Mouse (Mus musculus): ENCODE measurements around the gene Scaf1. TPM values are rescaled to one million over a fixed set of nuclear protein-coding genes. Genes with fewer than 3 reads are reported as not detected.

Gene Scaf1
- total and polyA plus RNA-seq, 3 experiments = 17.7 to 81.5 (median 34.4) TPM

DNA sequence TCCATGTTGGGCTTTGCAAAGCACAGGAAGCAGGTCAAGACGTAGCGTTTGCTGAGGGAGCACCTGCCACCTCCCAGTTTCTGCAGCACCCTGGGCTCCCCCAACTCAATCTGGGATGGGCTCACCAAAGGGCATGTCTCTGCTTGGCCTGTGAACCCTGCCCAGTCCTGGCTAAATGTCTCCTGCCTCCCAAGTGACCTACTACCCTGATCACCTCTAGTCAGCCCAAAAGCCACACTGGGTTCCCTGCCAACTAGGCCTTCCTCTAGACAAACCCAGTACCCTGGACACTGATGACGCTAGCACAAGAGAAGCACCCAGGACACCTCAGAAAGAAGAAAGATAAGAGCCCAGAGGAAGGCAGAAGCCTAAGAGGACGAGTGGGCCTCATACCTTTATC lies 3.3 kb downstream of the Scaf1 start:
- H3K9ac ChIP-seq (ENCODE audit: control insufficient read depth, low read depth, low read length, poor library complexity, severe bottlenecking) = no peak overlapping the region
- peaks cover 4 to 8% of the 10 kb centered on the region in 2 experiments for H3K36me3 ChIP-seq (ENCODE audit: control insufficient read depth in 1 of 2, insufficient read depth in 2 of 2, low read length in 2 of 2)
- peaks cover 4 to 14% of the 10 kb centered on the region in 2 experiments for H3K4me1 ChIP-seq (ENCODE audit: control insufficient read depth in 1 of 2, insufficient read depth in 2 of 2, low read length in 2 of 2)
- H3K9me3 ChIP-seq (replicated peaks; ENCODE audit: insufficient read depth, low read length) = no peaks in the 10 kb centered on the region
- TF ChIP-seq BHLHE40 (IDR thresholded peaks at IDR 0.05; ENCODE audit: borderline replicate concordance, low read depth, low read length) = no peak
- TF ChIP-seq UBTF (IDR thresholded peaks at IDR 0.05; ENCODE audit: borderline replicate concordance, insufficient read depth, low read depth, low read length) = no peak
- TF ChIP-seq RCOR1 (IDR thresholded peaks at IDR 0.05; ENCODE audit: low read depth, low read length) = no peak
- TF ChIP-seq CHD1 (IDR thresholded peaks at IDR 0.05; ENCODE audit: low read depth, low read length) = no peak
- no peak overlapping the region for H3K4me3 ChIP-seq (ENCODE audit: control insufficient read depth in 1 of 2, insufficient read depth in 1 of 2, low read depth in 2 of 2, low read length in 2 of 2)
- no peaks in the 10 kb centered on the region for H3K27me3 ChIP-seq (ENCODE audit: control insufficient read depth in 1 of 2, insufficient read depth in 2 of 2, low read length in 2 of 2)
- H3K27ac ChIP-seq (ENCODE audit: control insufficient read depth, low read depth, low read length) = no peak overlapping the region
- H3K79me2 ChIP-seq (ENCODE audit: control insufficient read depth, insufficient read depth, low read length, poor library complexity) = peaks cover 16% of the 10 kb centered on the region
- no peak for DNase-seq (ENCODE audit: low read depth, low spot score)

- DNase-seq (ENCODE audit: low read depth, low spot score) = no peak
- no peak for TF ChIP-seq EP300 (IDR thresholded peaks at IDR 0.05; ENCODE audit: low read depth in 1 of 2, low read length in 2 of 2)
- TF ChIP-seq BHLHE40 (IDR thresholded peaks at IDR 0.05; ENCODE audit: borderline replicate concordance, low read depth, low read length) = no peak
- TF ChIP-seq GABPA (IDR thresholded peaks at IDR 0.05; ENCODE audit: low read depth, low read length) = no peak
- no peak for TF ChIP-seq POLR2AphosphoS2 (IDR thresholded peaks at IDR 0.05; ENCODE audit: low read length)
- no peak for TF ChIP-seq SIN3A (IDR thresholded peaks at IDR 0.05; ENCODE audit: low read length)
- no peak for TF ChIP-seq NRF1 (IDR thresholded peaks at IDR 0.05; ENCODE audit: insufficient read depth, low read depth, low read length, poor library complexity, severe bottlenecking)
- TF ChIP-seq ELF1 (IDR thresholded peaks at IDR 0.05; ENCODE audit: low read depth, low read length) = no peak
- no peak for TF ChIP-seq TAL1 (IDR thresholded peaks at IDR 0.05; ENCODE audit: low read length)
- TF ChIP-seq KAT2A (conservative IDR thresholded peaks at IDR 0.05; ENCODE audit: low read depth, low read length) = no peak
- TF ChIP-seq CHD2 (IDR thresholded peaks at IDR 0.05; ENCODE audit: low read length) = no peak
- TF ChIP-seq MAFK (IDR thresholded peaks at IDR 0.05; ENCODE audit: borderline replicate concordance, low read depth, low read length) = no peak
- TF ChIP-seq ETS1 (IDR thresholded peaks at IDR 0.05; ENCODE audit: low read depth, low read length) = no peak
- no peak for TF ChIP-seq ZC3H11A (IDR thresholded peaks at IDR 0.05; ENCODE audit: low read depth, low read length)
- TF ChIP-seq MAX (IDR thresholded peaks at IDR 0.05; ENCODE audit: low read length) = no peak
- H3K36me3 ChIP-seq (ENCODE audit: control insufficient read depth in 1 of 2, insufficient read depth in 2 of 2, low read length in 2 of 2) = peaks cover 4 to 8% of the 10 kb centered on the region in 2 experiments
- peaks cover 4 to 14% of the 10 kb centered on the region in 2 experiments for H3K4me1 ChIP-seq (ENCODE audit: control insufficient read depth in 1 of 2, insufficient read depth in 2 of 2, low read length in 2 of 2)
- peaks cover 16% of the 10 kb centered on the region for H3K79me2 ChIP-seq (ENCODE audit: control insufficient read depth, insufficient read depth, low read length, poor library complexity)
- no peaks in the 10 kb centered on the region for H3K27me3 ChIP-seq (ENCODE audit: control insufficient read depth in 1 of 2, insufficient read depth in 2 of 2, low read length in 2 of 2)
- H3K9ac ChIP-seq (ENCODE audit: control insufficient read depth, low read depth, low read length, poor library complexity, severe bottlenecking) = no peak overlapping the region
- H3K27ac ChIP-seq (ENCODE audit: control insufficient read depth, low read depth, low read length) = no peak overlapping the region
- no peak overlapping the region for H3K4me3 ChIP-seq (ENCODE audit: control insufficient read depth in 1 of 2, insufficient read depth in 1 of 2, low read depth in 2 of 2, low read length in 2 of 2)
- no peaks in the 10 kb centered on the region for H3K9me3 ChIP-seq (replicated peaks; ENCODE audit: insufficient read depth, low read length)
Observed at GRCm38 (mm10) chr7:45012011-45012410, 4.2 kb downstream of the Scaf1 start.

Data from MEL (cell line).